Mouse (Mus musculus) retina, adult 2 months (tissue): ENCODE results near the gene Smyd5.

Experiments
- DNase-seq: peaks from one replicate; pipeline ENCODE4 v3.0.0-alpha.2; 2012; ENCODE audit warnings: low read depth, low spot score

Gene Smyd5

DNA sequence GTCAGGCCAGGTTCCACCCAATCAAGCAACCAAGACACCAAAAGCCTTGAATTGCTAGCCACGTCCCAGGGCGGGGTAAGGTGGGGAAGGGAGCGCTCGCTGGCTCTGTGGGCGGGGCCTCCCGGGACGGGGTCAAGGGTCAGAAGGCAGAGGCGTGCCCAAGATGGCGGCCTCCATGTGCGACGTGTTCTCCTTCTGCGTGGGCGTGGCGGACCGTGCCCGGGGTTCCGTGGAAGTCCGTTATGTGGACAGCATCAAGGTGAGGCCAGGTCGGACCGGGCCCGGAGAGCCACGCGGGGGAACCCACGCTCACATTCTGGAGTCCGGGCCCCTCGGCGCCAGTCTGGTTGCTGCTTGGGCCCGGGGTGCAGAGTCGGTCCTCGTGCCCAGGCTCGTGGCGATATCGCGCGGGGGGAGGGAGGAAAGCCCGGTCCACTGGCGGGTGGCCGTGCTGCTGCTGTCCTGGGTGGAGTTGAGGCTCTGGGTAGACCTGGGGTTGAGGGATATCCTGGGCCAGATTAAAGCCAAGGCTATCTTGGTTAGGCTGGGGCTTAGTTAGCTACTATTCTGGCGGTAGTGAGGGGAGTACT is at the start of gene Smyd5:
Gene Smyd5, plus strand, starts transcription at position 148 of the 590 bp plus-strand sequence.
- DNase-seq, result peak; percentile 42

DNA sequence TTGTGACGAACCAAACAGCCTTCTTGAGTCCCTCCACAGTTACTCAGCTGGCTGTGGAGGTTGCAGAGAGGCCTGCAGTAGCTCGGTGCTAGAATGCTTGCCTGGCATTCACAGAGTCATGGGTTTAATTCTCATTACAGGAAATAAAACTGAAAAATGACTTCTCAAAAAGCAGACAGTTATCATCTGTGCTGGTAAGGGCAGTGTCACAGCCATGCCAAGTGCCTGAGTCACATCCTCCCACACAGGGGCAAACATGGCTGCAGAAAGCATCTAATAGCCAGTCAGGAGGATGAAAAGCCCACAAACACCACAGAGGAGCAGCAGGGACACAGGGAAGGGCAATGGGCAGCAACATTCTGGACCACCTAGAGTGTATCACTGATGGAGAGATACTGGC is 49.0 kb upstream of the Smyd5 start:
- DNase-seq, result no peak

DNA sequence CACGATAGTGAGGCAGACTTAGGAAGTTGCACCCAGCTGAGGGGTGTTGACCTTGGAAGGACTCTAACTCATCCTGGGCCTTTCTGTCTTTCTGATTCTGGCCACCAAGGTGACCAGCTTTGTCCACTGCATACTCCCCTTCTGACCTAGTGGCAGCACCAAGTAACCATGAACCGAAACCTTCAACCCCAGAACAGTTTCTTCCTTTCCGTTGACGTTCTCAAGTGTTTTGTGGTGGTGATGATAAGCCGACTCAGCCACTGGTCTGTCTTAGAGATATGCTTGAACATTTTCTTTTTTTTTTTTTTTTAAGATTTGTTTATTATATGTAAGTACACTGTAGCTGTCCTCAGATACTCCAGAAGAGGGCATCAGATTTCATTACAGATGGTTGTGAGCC is 43.2 kb upstream of the Smyd5 start:
- no peak for DNase-seq

DNA sequence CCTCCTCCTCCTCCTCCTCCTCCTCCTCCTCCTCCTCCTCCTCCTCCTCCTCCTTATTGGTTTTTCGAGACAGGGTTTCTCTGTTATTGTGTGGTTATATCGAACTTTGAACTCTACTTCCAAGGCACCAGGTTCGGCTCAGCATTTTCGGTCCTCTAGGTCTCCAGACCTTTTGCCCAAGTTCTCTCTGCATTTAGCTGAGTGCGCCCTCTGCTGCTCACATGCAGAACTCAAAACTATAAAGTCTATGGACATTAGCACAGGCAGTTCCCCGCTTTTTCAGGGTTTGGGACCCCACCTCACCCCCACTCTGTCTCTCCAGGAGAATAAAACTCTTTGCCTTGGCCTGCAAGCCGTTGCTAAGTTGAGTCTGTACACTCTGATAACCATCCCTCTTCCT is 40.0 kb upstream of the Smyd5 start:
- no peak for DNase-seq

DNA sequence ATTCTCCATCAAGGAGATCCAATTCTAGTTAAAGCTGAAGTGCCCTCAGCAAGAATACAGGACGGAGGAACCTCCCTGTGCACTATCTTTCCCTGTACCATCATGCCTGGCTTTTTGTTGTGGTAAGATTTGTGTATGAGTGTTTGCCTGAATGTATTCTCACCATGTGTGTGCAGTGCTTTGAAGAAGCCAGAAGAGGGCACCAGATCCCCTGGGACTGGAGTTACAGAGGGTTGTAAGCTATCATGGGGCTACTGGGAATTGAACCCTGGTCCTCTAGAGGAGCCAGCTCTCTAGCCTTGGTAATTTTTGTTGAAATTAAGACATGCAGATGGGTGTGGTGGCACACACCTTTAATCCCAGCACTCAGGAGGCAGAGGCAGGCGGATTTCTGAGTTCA is 36.4 kb upstream of the Smyd5 start:
- no peak for DNase-seq

DNA sequence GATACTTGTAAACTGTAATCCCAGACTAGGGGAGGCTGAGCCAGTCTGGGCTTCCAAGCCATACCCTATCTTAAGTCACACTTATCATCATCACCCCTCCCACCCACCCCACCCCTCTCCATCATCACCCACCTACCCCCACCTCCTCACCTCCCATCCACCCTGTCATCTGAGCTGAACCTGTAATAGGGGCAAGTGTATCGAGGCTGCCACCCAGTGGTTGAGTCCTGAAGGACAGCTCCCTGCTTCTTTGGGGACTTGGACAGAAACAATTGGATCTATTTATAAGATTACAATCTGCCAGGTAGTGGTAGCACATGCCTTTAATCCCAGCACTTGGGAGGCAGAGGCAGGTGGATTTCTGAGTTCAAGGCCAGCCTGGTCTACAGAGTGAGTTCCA is 34.6 kb upstream of the Smyd5 start:
- DNase-seq, result no peak

DNA sequence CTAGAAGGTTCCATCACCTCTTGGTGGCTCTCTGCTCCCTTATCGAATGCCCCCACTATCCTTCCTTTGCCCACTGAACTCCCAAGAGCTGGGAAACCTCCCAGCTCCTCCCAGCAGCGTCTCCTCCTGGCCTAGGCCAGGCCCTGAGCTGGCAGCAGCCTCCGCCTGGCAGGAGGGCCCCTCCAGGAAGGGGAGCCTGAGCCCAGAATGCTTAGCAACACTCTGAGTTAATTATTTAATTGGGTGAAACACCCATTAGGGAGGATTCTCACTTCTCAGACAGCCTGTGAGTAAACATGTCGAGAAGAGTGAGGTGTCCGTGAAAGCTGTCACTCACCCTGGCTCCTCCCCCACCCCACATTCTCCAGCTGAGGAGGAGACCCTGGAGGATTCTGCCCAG is 32.1 kb upstream of the Smyd5 start:
- no peak for DNase-seq

DNA sequence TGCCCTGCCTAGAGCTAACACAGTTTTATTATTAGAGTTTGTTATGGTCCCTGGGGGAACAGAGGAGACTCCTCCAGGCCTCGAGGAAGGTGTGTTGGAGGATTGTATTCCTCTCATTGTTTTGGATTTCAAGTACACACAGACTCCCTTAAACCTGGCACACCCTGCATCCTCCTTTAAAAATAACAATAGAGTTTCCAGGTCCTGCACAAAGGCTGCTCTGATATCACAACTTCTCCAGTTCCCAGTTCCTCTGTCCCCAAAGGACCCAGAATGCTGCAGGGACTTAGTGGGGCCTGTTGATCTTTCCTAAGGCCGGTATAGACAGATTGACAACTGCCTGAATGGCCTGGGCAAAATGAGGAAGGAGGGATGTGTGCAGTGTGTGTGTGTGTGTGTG is 29.2 kb upstream of the Smyd5 start:
- DNase-seq, result no peak

DNA sequence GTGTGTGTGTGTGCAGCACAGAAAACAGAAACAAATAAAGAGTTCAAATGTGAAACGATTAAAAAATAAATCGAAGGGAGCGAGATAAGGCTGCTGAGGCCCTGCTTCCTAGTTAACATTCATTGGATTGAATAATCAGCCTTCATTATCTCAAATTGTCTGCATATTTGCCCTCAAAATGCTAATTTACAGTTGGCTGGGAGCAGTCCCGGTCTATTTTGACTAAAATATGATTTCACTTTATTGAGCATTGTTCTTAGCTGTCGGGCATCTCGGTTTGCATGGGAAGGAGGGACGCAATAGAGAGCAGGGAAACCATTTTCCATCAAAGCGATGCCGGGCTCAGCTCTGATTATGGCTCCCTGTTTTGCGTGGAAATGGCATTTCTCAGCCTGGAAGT is 28.8 kb upstream of the Smyd5 start:
- no peak for DNase-seq

DNA sequence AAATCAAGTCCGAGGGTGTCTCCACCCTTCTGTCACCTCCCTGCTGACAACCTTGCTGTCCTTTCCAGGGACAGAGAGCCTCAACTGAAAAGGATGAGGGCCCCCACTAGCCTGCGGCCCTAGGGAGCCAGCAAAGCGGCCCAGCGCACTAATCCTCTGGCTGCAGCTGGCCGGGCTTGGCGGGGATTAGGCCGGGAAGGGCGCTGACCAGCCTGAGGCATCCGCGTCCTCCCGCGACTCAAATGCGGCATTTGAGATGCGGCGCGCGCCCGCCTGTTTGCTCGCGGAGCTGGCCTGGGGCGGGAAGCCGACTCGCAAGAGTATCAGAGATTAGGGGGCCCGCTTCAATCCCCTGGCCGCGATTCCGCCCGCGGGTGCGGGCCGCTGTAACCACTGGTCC is 22.8 kb upstream of the Smyd5 start:
- peak; percentile 62 for DNase-seq

DNA sequence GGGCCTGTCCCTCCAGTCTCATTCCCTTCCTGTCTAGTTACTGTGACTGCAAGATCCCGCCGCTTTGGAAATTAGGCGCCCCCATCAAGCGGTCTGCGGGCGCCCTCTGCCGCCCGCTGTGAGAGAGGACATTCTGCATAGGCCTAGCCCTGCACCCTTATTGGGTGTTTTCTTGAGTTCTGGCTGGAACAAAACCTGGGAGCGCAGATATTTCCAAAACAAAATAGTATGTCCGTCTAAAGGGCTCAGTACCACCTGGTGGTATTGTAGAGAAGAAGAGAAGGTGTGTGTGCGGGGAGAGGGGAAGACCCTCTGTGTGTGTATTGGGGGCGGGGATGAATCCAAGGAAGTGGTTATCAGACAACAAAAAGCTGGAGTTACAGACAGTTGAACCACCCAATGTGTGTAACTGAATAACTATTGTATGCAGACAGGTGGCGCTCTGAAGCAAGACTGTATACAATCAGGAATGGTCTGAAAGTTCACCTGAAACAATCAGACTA is 21.0 kb upstream of the Smyd5 start:
- peak; percentile 68 for DNase-seq

DNA sequence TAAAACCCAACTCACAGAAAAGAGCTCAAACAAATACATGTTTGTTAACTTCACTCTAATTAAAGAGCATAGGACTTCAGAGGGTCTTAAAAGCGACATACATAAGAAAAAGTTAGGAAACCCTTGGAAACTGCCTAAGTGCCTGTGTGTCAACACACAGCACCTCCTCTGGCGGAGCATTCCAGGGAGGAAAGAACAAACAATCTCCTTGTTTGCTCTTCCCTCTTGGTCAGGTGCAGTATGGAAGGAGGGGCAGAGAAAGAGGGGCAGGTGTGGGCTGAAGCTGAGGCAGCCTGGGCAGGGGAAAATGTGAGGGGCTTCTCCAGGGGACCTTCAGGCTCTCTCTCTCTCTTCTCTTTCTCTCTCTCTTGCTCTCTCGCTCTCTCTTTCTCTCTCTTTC is 16.0 kb upstream of the Smyd5 start:
- DNase-seq, result no peak

DNA sequence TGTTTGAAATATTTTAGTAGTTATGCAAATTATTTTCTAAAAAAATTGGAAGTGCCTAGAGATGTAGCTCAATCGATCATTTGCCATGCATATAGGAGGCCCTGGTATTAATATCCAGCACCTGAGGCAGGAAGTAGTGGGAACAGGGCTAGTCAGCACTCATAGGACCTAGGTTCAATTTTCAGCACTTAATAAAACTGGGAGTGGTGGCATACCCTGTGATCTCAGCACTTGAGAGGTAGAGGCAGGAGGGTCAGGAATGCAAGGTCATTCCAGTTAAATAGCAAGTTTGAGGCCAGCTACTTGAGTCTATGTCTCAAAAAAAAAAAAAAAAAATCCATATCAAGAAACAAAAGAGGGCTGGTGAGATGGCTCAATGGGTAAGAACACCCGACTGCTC is 12.6 kb upstream of the Smyd5 start:
- no peak for DNase-seq

DNA sequence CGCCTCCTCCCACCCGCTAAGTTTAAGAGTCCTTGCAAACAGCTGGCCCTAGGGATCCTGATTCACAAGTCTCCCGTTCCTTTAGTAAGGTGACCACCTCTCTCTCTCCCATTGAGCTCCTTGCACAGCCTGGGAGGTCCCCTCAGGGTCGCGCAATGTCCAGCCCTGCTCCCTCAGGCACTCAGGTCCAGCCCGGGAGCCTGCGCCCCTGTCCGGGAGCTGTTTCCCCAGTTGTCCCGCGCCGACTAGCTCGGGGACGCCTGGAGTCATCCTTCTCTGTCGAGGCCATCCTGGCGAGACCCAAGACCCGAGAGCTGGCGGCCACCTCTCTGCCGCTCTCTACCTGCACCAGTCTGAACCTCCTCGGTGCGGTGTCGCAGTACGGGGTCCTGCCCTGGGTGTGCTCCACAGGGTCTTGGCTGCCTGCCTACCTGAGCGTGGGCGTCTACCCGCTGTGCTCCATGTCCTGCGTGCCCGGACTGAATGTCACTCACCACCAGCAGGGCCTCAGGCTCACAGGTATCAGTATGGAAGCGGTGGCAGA is 7.9 kb upstream of the Smyd5 start, which contains the start of gene Noto:
Gene Noto, plus strand, starts transcription at position 51 of the 544 bp plus-strand sequence.
- DNase-seq, result no peak

DNA sequence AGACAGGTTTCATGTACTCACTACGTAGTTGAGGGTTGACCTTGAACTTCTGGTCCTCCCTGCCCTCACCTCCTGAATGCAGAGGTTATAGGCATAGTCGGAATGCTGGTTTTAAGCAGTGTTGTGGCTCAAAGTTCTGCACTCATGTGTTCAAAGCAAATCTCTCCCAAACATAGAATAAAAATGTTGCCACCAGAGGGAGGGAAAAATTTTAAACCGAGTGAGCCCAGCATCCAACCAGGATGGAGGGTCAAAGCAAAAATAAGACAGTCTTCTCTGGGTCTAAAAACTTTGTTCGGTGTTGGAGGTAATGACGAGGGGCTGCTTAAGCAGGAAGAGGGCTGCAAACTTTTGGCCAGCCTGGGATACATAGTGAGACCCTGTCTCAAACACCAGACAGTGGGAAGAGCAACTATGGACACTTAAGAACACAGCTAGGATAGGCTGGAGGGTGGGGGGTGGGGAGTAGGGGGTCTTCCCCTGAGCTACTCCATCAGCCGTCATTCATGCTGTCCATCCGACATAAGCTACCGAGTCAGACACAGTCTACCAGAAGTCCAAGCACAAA is 431 bp upstream of the Smyd5 start:
- DNase-seq, result no peak

DNA sequence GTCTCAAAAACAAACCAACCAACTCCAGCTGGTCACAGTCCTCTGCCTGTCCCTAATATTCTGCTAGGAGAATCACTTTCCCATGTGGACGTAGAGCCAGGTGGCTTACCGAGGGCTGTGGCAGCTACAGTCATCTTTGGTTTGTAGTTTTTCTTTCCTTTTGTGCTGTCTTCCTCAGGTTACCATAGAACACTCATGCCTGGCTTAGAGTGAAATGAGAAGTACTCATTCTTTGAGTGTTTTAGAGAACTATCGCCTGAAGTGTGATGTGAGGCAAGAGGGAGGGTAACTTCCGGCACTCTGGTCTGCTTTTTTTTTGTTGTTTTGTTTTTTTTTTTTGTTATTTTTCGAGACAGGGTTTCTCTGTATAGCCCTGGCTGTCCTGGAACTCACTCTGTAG is 2.1 kb downstream of the Smyd5 start:
- DNase-seq, result no peak

DNA sequence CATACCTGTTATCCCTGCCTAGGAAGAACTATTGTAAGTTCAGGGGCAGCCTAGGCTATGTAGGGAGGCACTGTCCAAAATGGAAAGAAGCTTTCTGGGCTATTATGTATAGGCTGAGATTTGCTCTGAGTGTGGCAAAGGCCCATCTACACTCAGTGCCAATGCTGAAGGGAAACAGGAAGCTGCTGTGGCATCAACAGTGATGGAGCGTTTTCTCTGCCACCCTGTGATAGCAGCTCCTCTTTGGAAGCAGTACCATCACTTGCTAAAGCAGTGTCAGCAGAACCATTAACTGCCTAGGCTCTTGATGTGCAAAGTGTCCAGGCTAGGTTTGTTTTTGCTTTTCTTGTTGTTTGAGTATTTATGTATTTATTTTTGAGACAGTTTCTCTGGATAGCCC is 4.4 kb downstream of the Smyd5 start:
- DNase-seq, result no peak

DNA sequence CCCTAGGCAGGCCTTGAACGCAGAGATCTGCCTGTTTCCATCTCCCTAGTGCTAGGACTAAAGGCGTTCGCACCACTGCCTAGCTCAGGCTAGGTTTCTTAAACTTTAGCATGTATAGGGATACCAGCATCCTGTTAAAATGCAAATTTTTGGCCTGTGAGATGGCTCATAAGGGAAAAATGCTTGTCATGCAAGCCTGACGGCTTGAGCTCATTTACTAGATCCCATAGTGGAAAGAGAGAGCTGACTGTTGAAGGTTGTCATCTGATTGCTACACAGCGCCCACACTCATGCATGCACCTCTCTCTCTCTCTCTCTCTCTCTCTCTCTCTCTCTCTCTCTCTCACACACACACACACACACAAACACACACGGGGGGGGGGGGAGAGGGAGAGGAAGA is 4.8 kb downstream of the Smyd5 start:
- no peak for DNase-seq

DNA sequence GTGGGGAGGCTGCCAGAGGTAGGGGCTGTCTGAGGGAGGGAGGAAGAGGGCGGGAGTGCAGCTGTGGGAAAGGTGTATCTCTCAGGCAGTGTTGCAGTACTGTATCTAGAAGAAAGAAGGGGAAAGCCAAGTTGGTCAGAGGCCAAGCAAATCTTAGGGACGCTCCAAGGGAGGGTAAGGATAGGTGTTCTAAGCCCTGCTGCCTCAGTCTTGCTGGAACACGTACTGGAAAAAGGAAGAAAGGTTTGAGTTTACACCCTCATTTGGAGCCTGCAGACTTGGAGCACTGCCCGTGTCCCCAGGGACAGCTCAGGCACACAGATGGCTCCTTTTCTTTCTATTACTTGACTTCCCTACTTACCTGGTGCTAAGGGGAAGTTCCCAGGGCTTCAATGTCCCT is 9.4 kb downstream of the Smyd5 start:
- no peak for DNase-seq

DNA sequence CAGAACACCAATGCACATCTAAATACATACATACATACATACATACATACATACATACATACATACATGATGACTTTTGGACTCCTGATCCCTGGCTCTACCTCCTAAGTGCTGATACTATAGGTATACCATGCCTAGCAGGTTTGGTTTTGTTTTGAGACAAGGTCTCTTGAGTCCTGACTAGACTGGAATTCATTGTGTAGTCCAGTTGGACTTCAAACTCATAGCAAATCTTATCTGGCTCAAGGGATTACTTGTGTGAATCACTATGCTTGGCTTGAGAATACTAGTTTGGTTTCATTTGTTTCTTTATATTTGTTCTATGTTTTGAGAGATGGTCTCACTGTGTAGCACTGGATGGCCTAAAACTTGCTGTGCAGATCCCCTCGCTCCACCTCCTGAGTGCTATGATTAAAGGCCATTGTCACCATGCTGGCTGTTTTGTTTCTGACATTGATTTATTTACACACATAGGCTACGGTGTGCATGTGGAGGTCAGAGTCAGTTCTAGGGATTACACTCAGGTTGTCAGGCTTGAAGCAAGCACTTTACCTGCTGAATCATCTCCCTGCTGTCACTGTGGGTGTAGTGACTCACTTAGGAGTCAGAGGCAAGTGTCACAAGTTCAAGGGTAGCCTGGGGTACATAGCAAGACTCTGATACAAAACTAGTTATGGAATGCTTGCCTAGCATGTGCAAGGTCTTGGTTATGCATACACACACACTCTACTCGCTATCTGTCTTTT is 11.9 kb downstream of the Smyd5 start:
- no peak for DNase-seq

DNA sequence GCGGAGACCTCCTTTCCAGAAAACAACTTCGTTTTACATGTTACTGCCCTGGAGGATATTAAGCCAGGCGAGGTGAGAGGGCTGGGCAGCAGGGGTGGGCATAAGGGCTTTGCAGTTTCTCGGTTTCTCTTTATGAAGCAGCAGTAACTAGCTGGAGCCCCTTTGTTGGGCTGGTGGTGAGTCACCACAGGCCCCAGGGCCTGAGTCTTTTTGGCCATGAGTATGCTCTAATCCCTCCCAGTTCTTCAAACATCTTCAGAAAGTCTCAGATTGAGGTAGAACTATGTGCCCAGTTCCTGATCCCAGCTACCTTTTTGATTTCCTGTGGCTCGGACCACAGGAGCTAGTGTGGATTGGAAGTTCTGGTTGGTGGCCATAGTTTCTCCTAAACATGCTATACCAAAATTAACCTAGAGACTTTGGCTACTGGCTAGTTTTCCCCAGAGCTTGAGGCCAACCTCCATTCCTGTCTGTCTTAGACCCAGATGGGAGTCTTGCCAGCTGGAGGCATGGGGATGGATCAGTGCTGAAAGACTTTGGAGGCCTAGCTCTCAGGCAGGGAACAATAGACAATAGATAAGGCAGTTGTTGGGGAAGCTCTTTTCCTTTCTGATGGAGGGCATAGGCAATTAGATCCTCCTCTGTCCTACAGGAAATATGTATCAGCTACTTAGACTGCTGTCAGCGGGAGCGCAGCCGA is 12.6 kb downstream of the Smyd5 start:
- no peak for DNase-seq

DNA sequence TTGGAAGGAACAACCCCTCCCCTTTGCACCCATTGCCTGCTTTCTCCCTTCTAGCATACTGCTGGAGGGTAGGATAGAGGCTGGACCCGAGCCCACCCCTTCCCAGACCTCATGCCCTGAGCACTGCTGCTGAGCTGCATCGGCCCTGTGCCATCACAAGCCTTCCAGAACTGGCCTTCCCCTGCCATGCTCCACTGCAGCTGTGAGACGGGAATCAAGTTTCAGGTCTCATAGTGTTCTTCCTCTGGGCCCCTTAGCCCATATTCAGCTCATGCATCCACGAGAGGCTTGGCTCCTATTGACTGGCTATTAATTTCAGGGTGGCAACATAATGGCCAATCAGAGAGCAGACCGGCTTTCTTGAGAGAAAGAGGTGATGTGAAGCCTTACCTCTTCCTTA is 13.5 kb downstream of the Smyd5 start:
- DNase-seq, result no peak
